Mouse (Mus musculus): ENCODE data around the gene Zfp462.
"Not testable (repeated sequence)": the region's sequence is repeated elsewhere in the genome, so short reads cannot be mapped to it uniquely, and the experiment has no call there.

Gene Zfp462

DNA sequence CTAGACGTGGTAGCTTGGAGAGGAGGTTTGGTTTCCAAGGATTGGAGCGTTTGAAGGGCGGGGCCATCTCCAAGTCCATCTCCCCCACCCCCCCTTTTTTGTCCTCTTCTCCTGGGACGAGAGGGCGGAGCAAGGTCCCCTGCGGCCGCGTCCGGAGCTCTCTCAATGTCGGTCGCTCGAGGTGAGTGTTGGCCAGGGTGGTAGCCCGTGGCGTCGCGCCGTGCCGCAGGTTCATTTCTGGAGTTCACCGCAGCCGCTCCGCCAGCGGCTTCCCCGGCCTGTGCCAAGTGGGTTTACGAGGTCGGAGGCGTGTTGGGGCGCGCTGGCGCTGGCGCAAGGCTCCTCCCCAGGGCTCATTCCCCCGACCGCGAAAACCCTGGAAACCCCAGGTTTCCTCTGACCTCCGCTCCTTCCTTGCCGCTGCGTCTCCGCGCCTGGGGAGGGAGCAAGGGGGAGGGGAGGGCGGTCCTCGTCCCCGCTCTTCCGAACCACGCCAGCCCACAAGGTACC is at the start of gene Zfp462:
Zfp462 (plus strand) TSS at position 128 of the 510 bp plus-strand sequence.
- no peak for DNase-seq

GRCm38 (mm10) chr4:54896017-54896416 is 48.8 kb upstream of the Zfp462 start:
- no peak for DNase-seq

GRCm38 (mm10) chr4:54904641-54905040 is 40.2 kb upstream of the Zfp462 start:
- DNase-seq = no peak

DNA sequence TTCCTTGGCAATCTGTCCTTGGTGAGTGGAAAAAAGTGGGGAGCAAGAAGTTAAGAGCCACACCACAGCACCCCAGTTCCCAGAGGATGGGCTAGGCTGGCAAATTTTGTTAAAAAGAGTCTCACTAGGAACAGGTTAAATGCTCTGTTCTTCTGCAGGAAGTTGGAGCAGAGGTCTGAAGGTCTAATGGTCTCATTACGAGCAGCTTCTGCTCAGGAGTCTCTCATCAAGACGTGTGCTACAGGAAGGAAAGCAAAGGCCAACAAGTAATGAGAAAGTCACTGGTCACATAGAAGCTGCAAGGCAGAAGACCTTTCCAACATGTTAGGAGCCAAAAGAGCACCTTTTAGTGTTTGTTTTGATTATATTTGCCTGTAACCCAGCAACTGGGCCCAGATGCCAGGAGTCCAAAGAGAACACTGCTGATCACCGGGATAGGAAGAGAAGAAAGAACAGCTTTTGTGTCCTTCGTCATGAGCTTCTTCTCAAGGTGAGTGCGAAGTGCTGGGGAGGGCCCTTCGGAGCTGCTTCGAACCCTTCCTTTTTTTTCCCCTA is 39.4 kb upstream of the Zfp462 start:
- no peak for DNase-seq

DNA sequence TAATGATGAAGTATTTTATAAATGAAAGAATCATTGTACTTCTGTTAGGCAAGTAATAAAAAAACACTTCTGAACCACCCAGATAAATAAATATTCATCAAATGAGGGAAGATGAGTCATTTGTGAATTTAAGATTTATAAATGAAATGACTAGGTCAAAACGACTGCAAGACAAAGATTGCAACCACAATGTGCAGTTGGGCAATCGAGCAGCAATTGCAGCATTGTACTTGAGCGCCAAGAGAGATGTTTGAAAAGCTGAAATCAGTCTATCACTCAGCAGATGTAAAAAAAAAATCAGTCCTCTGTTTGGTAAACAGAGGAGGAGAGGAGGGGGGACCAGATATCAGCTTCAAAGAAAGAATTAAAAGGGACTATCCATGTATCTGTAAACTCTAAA is 34.5 kb upstream of the Zfp462 start:
- no peak for DNase-seq

- DNase-seq = no peak
Observed at GRCm38 (mm10) chr4:54918276-54918675, 26.6 kb upstream of the Zfp462 start.

DNA sequence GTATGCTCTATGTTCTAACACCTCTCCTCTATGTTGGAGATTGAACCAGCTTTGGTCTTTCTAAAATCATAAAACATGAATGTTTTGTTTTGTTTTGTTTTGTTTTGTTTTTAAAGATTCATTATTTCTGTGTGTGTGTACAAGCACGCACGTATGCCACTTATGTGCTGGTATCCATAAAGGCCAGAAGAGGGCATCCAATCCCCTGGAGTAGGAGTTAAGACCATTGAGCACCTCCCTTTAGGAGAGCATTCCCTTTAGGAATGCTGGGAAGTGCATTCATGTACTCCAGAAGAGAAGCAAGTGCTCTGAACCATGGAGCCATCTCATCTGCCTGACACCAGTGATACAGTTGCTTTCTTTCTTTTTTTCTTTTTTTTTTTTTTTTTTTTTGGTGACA is 21.5 kb upstream of the Zfp462 start:
- DNase-seq = no peak

- no peak for DNase-seq
Observed at GRCm38 (mm10) chr4:54924306-54924705, 20.5 kb upstream of the Zfp462 start.

- DNase-seq = not testable (repeated sequence)
Observed at GRCm38 (mm10) chr4:54926456-54926855, 18.4 kb upstream of the Zfp462 start.

GRCm38 (mm10) chr4:54927321-54928062 is 17.4 kb upstream of the Zfp462 start:
- not testable (repeated sequence) for DNase-seq

DNA sequence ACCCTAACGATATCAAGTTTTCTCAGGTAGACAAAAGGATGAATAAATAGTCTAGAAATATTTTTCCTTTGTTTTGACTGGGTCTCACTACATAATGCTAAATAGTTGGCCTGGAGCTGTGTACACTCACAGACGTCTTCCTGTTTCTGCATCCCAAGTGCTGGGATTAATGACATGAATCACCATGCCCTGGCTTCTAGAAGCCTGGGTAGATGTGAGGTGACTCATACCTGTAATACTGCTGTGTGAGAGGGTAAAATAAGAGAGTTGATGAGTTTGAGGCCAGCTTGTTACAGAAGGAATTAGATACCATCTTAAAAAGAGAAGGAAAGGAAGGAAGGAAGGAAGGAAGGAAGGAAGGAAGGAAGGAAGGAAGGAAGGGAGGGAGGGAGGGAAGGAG is 15.2 kb upstream of the Zfp462 start:
- no peak for DNase-seq

- no peak for DNase-seq
Observed at GRCm38 (mm10) chr4:54932668-54933067, 12.2 kb upstream of the Zfp462 start.

DNA sequence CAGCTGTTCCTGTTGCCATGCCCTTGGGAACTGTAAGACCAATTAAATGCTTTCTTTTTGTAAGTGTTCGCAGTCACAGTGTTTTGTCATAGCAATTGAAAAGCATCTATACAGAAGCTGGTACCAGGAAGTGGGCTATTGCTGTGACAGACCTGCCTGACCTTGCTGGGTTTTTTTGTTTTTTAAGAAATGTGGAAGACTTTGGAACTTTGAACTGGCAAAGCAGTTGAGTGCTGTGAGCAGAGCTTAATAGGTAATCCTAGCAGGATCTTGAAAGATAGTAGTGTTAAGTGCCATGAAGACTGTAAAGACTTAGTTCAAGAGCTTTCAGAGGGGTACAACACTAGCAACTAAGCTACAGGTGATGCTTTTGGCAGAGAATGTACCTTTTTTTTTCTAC is 7.7 kb upstream of the Zfp462 start:
- DNase-seq = no peak

GRCm38 (mm10) chr4:54945603-54946445 is 976 bp downstream of the Zfp462 start:
- DNase-seq = no peak

- no peak for DNase-seq
Observed at GRCm38 (mm10) chr4:54946662-54947055, 1.8 kb downstream of the Zfp462 start.

DNA sequence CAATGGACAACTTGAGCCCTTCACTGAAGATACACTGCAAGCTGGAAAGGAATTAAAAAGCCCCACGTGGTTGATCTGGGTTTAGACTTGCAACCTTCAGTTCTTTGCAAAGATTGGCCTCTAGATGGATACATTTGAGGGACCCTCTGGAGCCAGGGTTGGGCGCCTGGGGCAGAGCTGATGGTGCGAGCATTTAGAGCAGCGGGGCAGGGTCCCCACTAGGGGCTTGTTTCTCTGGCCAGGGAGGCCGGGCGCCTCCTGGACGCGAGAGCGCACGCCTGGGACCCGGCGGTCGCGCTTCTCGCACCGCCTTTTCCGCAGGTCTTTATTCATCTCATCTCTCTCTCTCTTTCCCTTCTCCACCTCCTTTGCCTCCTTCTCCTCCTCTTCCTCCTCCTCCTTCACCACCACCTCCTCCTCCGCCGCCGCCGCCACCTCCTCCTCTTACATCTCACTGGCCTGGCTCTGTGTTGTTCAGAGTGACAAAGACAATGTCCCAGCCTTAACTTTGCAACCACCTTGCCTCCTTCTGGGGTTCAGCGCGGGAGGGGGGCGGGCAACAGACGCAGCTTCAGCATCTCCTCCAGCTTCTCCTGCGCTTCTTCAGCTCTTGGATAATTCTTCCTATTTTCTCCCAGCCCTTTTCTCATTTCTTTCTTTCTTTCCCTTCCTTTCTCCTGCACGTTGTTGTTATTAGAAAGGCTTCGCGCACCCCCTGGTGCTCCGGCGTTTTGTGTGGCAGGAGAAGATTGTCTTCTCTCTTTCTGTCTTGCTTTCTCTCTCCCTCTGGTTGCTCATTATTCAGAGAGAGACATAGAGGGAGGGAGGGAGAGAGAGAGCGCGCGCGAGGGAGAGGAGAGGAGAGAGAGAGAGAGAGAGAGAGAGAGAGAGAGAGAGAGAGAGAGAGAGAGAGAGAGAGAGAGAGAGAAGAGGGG is 2.5 kb downstream of the Zfp462 start:
- peak; percentile 42 for DNase-seq

DNA sequence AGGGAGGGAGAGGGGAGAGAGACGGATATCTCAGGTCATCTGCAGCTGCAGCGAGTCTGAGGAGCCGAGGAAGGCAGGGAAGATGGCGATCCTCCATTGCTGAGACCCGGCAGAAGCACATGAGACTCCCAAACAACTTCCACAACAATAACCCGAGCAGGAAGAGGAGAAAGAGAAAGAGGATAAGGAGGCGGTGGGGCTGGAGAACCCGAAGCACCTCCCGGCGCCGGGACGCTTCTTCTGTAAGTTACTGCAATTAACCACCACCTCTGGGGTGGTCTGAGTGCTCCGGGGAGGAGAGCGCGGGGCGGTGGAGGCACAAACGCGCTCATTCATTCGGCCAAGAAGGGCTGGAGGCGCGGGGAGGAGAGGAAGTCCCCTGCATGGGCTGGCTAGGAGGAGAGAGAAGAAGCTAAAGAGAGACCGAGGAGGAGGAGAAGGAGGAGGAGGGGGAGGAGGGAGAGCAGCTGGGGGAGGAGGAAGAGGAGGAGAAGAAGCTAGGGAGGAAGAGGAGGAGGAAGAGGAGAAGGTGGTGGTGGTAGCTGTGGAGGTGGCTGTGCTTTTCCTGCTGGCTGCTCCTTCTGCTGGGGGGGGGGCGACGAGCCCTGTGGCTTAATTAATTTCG is 3.3 kb downstream of the Zfp462 start:
- DNase-seq = peak; percentile 33

DNA sequence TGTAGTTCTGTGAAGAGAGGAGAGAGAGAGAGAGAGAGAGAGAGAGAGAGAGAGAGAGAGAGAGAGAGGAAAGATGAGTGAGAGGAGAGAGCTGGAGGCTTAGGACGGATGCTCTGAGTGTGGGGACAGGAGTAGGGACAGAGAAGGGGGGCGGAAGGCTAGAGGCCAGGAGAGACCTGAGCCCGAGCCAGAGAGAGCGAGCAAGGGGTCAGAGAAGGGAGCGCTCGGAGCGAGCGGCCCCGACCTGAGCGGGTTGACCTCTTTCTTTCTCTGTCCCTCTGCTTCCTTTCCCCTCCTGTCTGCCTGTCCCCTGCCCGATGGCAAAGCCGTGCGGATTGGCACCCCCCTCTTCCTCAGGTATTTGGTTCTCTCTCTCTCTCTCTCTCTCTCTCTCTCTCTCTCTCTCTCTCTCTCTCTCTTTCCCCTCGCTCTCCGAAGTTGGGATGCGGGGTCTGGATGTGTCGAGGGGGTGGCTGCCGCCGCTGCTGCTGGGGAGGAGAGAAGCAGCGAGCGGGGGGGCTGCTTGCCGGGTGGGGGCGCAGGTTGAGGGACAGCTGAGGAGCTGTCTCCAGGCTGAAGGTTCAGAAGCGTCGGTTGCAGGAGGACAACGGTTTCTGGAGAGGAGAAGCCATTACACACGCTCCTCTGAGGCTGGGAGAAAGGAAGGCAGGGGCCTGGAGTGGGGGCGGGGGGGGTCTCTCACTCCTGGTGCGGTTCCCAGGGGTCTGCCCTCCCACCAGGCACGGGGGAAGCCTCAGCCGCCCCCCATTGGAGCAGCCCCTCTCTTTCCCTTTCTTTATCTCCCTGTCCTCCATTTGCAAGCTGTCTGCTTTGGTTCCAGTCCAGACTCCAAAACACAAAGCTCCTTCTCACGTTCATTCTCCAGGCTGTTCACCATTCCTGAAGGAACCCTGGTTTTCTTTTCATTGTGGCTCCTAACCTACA is 4.0 kb downstream of the Zfp462 start:
- peak; percentile 33 for DNase-seq

GRCm38 (mm10) chr4:54949561-54949940 is 4.7 kb downstream of the Zfp462 start:
- no peak for DNase-seq

GRCm38 (mm10) chr4:54950136-54950535 is 5.3 kb downstream of the Zfp462 start:
- DNase-seq = no peak

DNA sequence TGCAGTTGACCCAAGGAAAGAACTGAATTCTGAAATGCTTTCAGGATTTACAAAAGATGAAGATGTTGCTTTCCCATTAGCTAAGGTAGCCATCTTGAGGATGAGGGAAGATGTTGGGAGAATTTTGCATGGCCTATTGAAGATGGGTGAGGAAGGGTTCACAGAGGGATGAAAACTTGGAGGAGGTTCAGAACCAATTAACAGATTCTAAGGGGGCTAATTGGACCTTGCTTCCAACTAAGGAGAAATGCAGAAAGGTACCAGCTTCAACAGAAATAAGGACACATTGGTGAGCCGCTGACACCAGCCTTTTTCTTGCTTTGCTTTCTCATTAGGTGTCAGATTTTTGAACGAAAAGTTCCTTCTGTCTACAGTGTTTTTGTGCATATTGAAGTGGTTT is 6.0 kb downstream of the Zfp462 start:
- DNase-seq = no peak

Measured in layer of hippocampus, adult 9-11 months (tissue).